Mouse (Mus musculus) embryonic facial prominence, embryonic 10.5 days (tissue): ENCODE measurements around the gene Slc12a5. TPM values are rescaled to one million over a fixed set of nuclear protein-coding genes. Genes with fewer than 3 reads are reported as not detected.

Source experiments
- DNase-seq: peaks from one replicate; pipeline ENCODE4 v3.0.0-alpha.2; 2017; ENCODE audit warnings: low spot score
- H3K27ac ChIP-seq: fragments of 300-500 bp; sonication (generic); replicated peaks from 2 replicates; pipeline ENCODE4 v1.5.1; 2016; ENCODE audit warnings: mild to moderate bottlenecking
- H3K27me3 ChIP-seq: fragments of 300-500 bp; sonication (generic); replicated peaks from 2 replicates; pipeline ENCODE4 v1.6.1; 2016; ENCODE audit warnings: low read depth, mild to moderate bottlenecking; ENCODE audit not compliant: poor library complexity, severe bottlenecking
- H3K36me3 ChIP-seq: fragments of 300-500 bp; sonication (generic); replicated peaks from 2 replicates; pipeline ENCODE4 v1.6.1; 2016; ENCODE audit warnings: mild to moderate bottlenecking, moderate library complexity
- H3K4me1 ChIP-seq: fragments of 300-500 bp; sonication (generic); 2 replicates; pipeline ENCODE4 v1.6.1; 2016
- H3K4me3 ChIP-seq: fragments of 300-500 bp; sonication (generic); 2 replicates; pipeline ENCODE4 v1.5.1; 2016; ENCODE audit warnings: mild to moderate bottlenecking, moderate library complexity
- H3K9me3 ChIP-seq: fragments of 300-500 bp; sonication (generic); 2 replicates; pipeline ENCODE4 v1.6.1; 2016; ENCODE audit warnings: mild to moderate bottlenecking
- WGBS: fragments of 180-500 bp; shearing (Covaris S2); methylation state at CpG from one replicate; pipeline ENCODE4 v1.1.7; 2016; 5-methylcytosine and 5-hydroxymethylcytosine counted together
- polyA plus RNA-seq: library from polyadenylated mRNA; unstranded; fragments of >200 nt; fragmentation: Nextera tagmentation; extraction: Ambion mirVana; gene quantifications from 2 replicates; pipeline ENCODE4 v1.2.1, GENCODE M21; 2016

Slc12a5 gene
- polyA plus RNA-seq, 1 experiment from 2014 or later, result 1.5 TPM

GRCm38 (mm10) chr2:164951745-164952144 is 8.9 kb upstream of the Slc12a5 start:
- WGBS, result 80% methylated on average over 4 of the region's 4 CpGs

GRCm38 (mm10) chr2:164952448-164952847 is 8.2 kb upstream of the Slc12a5 start:
- Histone ChIP-seq H3K4me3 (no peak overlapping the region), H3K27ac (no peak overlapping the region), H3K9me3 (no peaks in the 10 kb centered on the region), H3K27me3 (peaks cover 89% of the 10 kb centered on the region), H3K36me3 (no peaks in the 10 kb centered on the region), H3K4me1 (peaks cover 35% of the 10 kb centered on the region)
- DNase-seq, result no peak
- whole genome bisulfite sequencing, result 39% methylated on average over 13 of the region's 13 CpGs

More at GRCm38 (mm10) chr2:164951745-164952144, 8.9 kb upstream of the Slc12a5 start:
- no peaks in the 10 kb centered on the region for H3K36me3 ChIP-seq
- no peaks in the 10 kb centered on the region for H3K9me3 ChIP-seq
- DNase-seq, result no peak
- H3K27ac ChIP-seq, result no peak overlapping the region
- H3K4me1 ChIP-seq, result peaks cover 36% of the 10 kb centered on the region
- H3K27me3 ChIP-seq, result peaks cover 92% of the 10 kb centered on the region
- no peak overlapping the region for H3K4me3 ChIP-seq

GRCm38 (mm10) chr2:164953224-164953623 is 7.4 kb upstream of the Slc12a5 start:
- H3K4me1 ChIP-seq, result peaks cover 27% of the 10 kb centered on the region
- peak; percentile 90 for DNase-seq
- H3K27me3 ChIP-seq, result peaks cover 81% of the 10 kb centered on the region
- no peak overlapping the region for H3K27ac ChIP-seq
- H3K36me3 ChIP-seq, result no peaks in the 10 kb centered on the region
- H3K4me3 ChIP-seq, result peak overlapping the region; percentile 28; the same call in 1 of the 2 replicates
- 2% methylated on average over 21 of the region's 21 CpGs for WGBS
- H3K9me3 ChIP-seq, result no peaks in the 10 kb centered on the region

GRCm38 (mm10) chr2:164955725-164956124 is 4.9 kb upstream of the Slc12a5 start:
- no peak for DNase-seq
- peaks cover 56% of the 10 kb centered on the region for H3K27me3 ChIP-seq
- 70% methylated on average over 4 of the region's 4 CpGs for WGBS
- no peaks in the 10 kb centered on the region for H3K36me3 ChIP-seq
- no peak overlapping the region for H3K27ac ChIP-seq
- H3K4me1 ChIP-seq, result peaks cover 16% of the 10 kb centered on the region
- no peak overlapping the region for H3K4me3 ChIP-seq
- H3K9me3 ChIP-seq, result no peaks in the 10 kb centered on the region

GRCm38 (mm10) chr2:164956195-164956594 is 4.4 kb upstream of the Slc12a5 start:
- no peak for DNase-seq
- Histone ChIP-seq H3K27ac (no peak overlapping the region), H3K27me3 (peaks cover 52% of the 10 kb centered on the region), H3K36me3 (no peaks in the 10 kb centered on the region), H3K4me1 (peaks cover 21% of the 10 kb centered on the region), H3K4me3 (no peak overlapping the region), H3K9me3 (no peaks in the 10 kb centered on the region)
- WGBS, result 69% methylated on average over 5 of the region's 5 CpGs

GRCm38 (mm10) chr2:164957548-164958315 is 2.9 kb upstream of the Slc12a5 start:
- DNase-seq, result no peak
- WGBS, result 67% methylated on average over 9 of the region's 9 CpGs
- Histone ChIP-seq H3K9me3 (no peaks in the 10 kb centered on the region), H3K4me1 (peaks cover 26% of the 10 kb centered on the region), H3K27ac (no peak overlapping the region), H3K27me3 (peaks cover 43% of the 10 kb centered on the region), H3K36me3 (no peaks in the 10 kb centered on the region), H3K4me3 (no peak overlapping the region)

- H3K36me3 ChIP-seq, result no peaks in the 10 kb centered on the region
- H3K4me3 ChIP-seq, result peak overlapping the region; percentile 76
- WGBS, result 8% methylated on average over 17 of the region's 17 CpGs
- H3K27me3 ChIP-seq, result peaks cover 49% of the 10 kb centered on the region
- H3K4me1 ChIP-seq, result peaks cover 25% of the 10 kb centered on the region
- peak; percentile 77 for DNase-seq
- H3K9me3 ChIP-seq, result no peaks in the 10 kb centered on the region
- 0 out of 2 replicates have a peak overlapping the region, but pooled peaks have one; percentile 88 for H3K27ac ChIP-seq
These were observed 1.0 kb downstream of the Slc12a5 start for GRCm38 (mm10) chr2:164961506-164962182.

- Histone ChIP-seq H3K27me3 (peaks cover 51% of the 10 kb centered on the region), H3K4me3 (no peak overlapping the region), H3K36me3 (no peaks in the 10 kb centered on the region), H3K9me3 (no peaks in the 10 kb centered on the region), H3K27ac (no peak overlapping the region), H3K4me1 (peaks cover 25% of the 10 kb centered on the region)
- WGBS, result 55% methylated on average over 7 of the region's 7 CpGs
- no peak for DNase-seq
These were observed 1.6 kb downstream of the Slc12a5 start for GRCm38 (mm10) chr2:164962183-164962580.

- Histone ChIP-seq H3K4me1 (peaks cover 43% of the 10 kb centered on the region), H3K4me3 (no peak overlapping the region), H3K27ac (no peak overlapping the region), H3K9me3 (no peaks in the 10 kb centered on the region), H3K36me3 (no peaks in the 10 kb centered on the region), H3K27me3 (peaks cover 72% of the 10 kb centered on the region)
- DNase-seq, result no peak
- WGBS, result 36% methylated on average over 9 of the region's 9 CpGs
These were observed 3.8 kb downstream of the Slc12a5 start for GRCm38 (mm10) chr2:164964242-164964894.

- no peak overlapping the region for H3K27ac ChIP-seq
- 89% methylated on average over 1 of the region's 1 CpGs for WGBS
- no peak overlapping the region for H3K4me3 ChIP-seq
- DNase-seq, result no peak
- H3K27me3 ChIP-seq, result peaks cover 78% of the 10 kb centered on the region
- no peaks in the 10 kb centered on the region for H3K9me3 ChIP-seq
- H3K36me3 ChIP-seq, result no peaks in the 10 kb centered on the region
- peaks cover 49% of the 10 kb centered on the region for H3K4me1 ChIP-seq
These were observed 4.4 kb downstream of the Slc12a5 start for GRCm38 (mm10) chr2:164964981-164965380.

GRCm38 (mm10) chr2:164966381-164966780 is 5.8 kb downstream of the Slc12a5 start:
- WGBS, result 18% methylated on average over 8 of the region's 8 CpGs
- no peak overlapping the region for H3K4me3 ChIP-seq
- H3K4me1 ChIP-seq, result peaks cover 49% of the 10 kb centered on the region

GRCm38 (mm10) chr2:164967193-164967592 is 6.6 kb downstream of the Slc12a5 start:
- H3K27ac ChIP-seq, result no peak overlapping the region
- DNase-seq, result no peak
- 8% methylated on average over 6 of the region's 6 CpGs for WGBS
- H3K9me3 ChIP-seq, result no peaks in the 10 kb centered on the region
- H3K4me3 ChIP-seq, result 0 out of 2 replicates have a peak overlapping the region, but pooled peaks have one; percentile 56
- H3K4me1 ChIP-seq, result peaks cover 46% of the 10 kb centered on the region
- H3K27me3 ChIP-seq, result peaks cover 99% of the 10 kb centered on the region
- H3K36me3 ChIP-seq, result no peaks in the 10 kb centered on the region

More at GRCm38 (mm10) chr2:164966381-164966780, 5.8 kb downstream of the Slc12a5 start:
- no peaks in the 10 kb centered on the region for H3K36me3 ChIP-seq
- DNase-seq, result peak; percentile 70
- no peak overlapping the region for H3K27ac ChIP-seq
- no peaks in the 10 kb centered on the region for H3K9me3 ChIP-seq
- peaks cover 92% of the 10 kb centered on the region for H3K27me3 ChIP-seq
